In the genomic region with DNA sequence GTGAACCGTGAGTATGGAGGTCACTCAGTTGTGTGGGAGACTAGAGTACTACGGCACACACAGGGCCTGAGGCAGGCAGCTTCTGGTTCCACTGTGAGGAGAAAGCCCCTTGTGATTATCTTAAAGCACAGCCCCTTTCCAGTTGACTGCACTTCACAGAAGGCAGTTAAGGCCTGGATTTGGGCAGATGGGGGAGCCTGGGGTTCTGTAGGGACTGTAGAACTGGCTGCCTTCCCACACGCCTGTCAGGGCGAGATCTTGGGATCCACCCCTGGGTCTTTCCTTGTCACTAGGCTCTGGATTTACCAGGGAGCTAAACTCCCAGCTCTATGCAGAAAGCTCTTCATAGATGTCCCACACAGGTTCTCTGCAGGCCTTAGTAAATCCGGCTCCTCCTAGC, we compare ENCODE assay signal across 15 mouse cellular contexts. TPM values are rescaled to one million over a fixed set of nuclear protein-coding genes. Genes with fewer than 3 reads are reported as not detected.
DNase-seq lines count a peak whose midpoint lies in the region; ATAC-seq and TF ChIP-seq lines count a peak whose summit lies in the region.
"Had no signal": no experiment of that assay in that cellular context is flagged by ENCODE, and none has a peak within 500 bp of the region (broad histone marks: within the 10 kb centered on the region; RNA-seq: fewer than 3 reads in every experiment).

No protein-coding gene starts in this region.

- H3K9me3 ChIP-seq in kidney, embryonic 16.5 days (ENCODE audit: low read length): no peaks in the 10 kb centered on the region
- H3K9me3 ChIP-seq in embryonic facial prominence, embryonic 14.5 days (ENCODE audit: control insufficient read depth, low read length): no peaks in the 10 kb centered on the region
- H3K9me3 ChIP-seq in hindbrain, postnatal 0 days (ENCODE audit: low read length): no peaks in the 10 kb centered on the region
- H3K9me3 ChIP-seq: limb, embryonic 12.5 days; liver, embryonic 15.5 days had no signal

- no peak for ATAC-seq in kidney, embryonic 16.5 days (ENCODE audit: low FRiP score, low TSS enrichment)
- peak; percentile 38; the same call in 1 of the 2 replicates for ATAC-seq in embryonic facial prominence, embryonic 14.5 days (ENCODE audit: low read depth)
- no peak for ATAC-seq in hindbrain, postnatal 0 days
- ATAC-seq: intestine, embryonic 16.5 days had no signal

- no peak overlapping the region for H3K4me3 ChIP-seq in kidney, embryonic 16.5 days (ENCODE audit: low read length)
- no peak overlapping the region for H3K4me3 ChIP-seq in embryonic facial prominence, embryonic 14.5 days (ENCODE audit: low read depth, low read length)
- no peak overlapping the region for H3K4me3 ChIP-seq in hindbrain, postnatal 0 days (ENCODE audit: low read length)
- H3K4me3 ChIP-seq: limb, embryonic 12.5 days; liver, embryonic 15.5 days had no signal

- H3K27me3 ChIP-seq in kidney, embryonic 16.5 days (ENCODE audit: insufficient read depth, low read length): peaks cover 11% of the 10 kb centered on the region; the same call in 1 of the 2 replicates
- H3K27me3 ChIP-seq in embryonic facial prominence, embryonic 14.5 days (replicated peaks; ENCODE audit: control insufficient read depth, insufficient read depth, low read length): peaks cover 24% of the 10 kb centered on the region
- H3K27me3 ChIP-seq in hindbrain, postnatal 0 days (ENCODE audit: insufficient read depth, low read length): peaks cover 9% of the 10 kb centered on the region

- no peak overlapping the region for H3K9ac ChIP-seq in kidney, embryonic 16.5 days (replicated peaks; ENCODE audit: low read length)
- no peak overlapping the region for H3K9ac ChIP-seq in embryonic facial prominence, embryonic 14.5 days (ENCODE audit: low read depth, low read length)
- H3K9ac ChIP-seq in hindbrain, postnatal 0 days (replicated peaks; ENCODE audit: low read length): no peak overlapping the region
- H3K9ac ChIP-seq: limb, embryonic 12.5 days; liver, embryonic 15.5 days had no signal

- H3K27ac ChIP-seq in kidney, embryonic 16.5 days (ENCODE audit: low read length): no peak overlapping the region; the same call in 1 of the 2 replicates
- H3K27ac ChIP-seq in embryonic facial prominence, embryonic 14.5 days (replicated peaks; ENCODE audit: low read depth, low read length): no peak overlapping the region
- no peak overlapping the region for H3K27ac ChIP-seq in hindbrain, postnatal 0 days
- H3K27ac ChIP-seq: limb, embryonic 12.5 days; liver, embryonic 15.5 days had no signal

- no peaks in the 10 kb centered on the region for H3K36me3 ChIP-seq in kidney, embryonic 16.5 days (ENCODE audit: insufficient read depth, low read length)
- no peaks in the 10 kb centered on the region for H3K36me3 ChIP-seq in embryonic facial prominence, embryonic 14.5 days (ENCODE audit: control insufficient read depth, insufficient read depth, low read length)
- H3K36me3 ChIP-seq in hindbrain, postnatal 0 days (ENCODE audit: insufficient read depth, low read length): no peaks in the 10 kb centered on the region
- H3K36me3 ChIP-seq: limb, embryonic 12.5 days; liver, embryonic 15.5 days had no signal

- peaks cover 21% of the 10 kb centered on the region for H3K4me1 ChIP-seq in kidney, embryonic 16.5 days (ENCODE audit: insufficient read depth, low read length)
- peaks cover 15% of the 10 kb centered on the region; the same call in 1 of the 2 replicates for H3K4me1 ChIP-seq in embryonic facial prominence, embryonic 14.5 days (ENCODE audit: control insufficient read depth, insufficient read depth, low read length)
- H3K4me1 ChIP-seq in hindbrain, postnatal 0 days (ENCODE audit: insufficient read depth, low read length): peaks cover 3% of the 10 kb centered on the region; the same call in 1 of the 2 replicates

- peak; percentile 21 for DNase-seq in embryo, embryonic 11 days
- no peak for DNase-seq in embryo, embryonic 10 days (ENCODE audit: low spot score)
- peak; percentile 16 to 31 for DNase-seq in kidney, postnatal 4 days
- DNase-seq in embryonic facial prominence, embryonic 14.5 days (ENCODE audit: low spot score): peak; percentile 27
- peak; percentile 37 for DNase-seq in hindbrain, postnatal 0 days (ENCODE audit: low spot score)
- DNase-seq in urinary bladder, postnatal 4 days (ENCODE audit: low spot score in 2 of 2): no peak
- DNase-seq in urinary bladder, adult 18-20 months (ENCODE audit: low spot score in 2 of 2): no peak
- DNase-seq: cerebellum, adult 11-12 months; gastrocnemius, postnatal 36 days; right cerebral cortex, postnatal 4 days had no signal

- no peak overlapping the region for H3K4me2 ChIP-seq in kidney, embryonic 16.5 days (replicated peaks; ENCODE audit: low read depth, low read length)
- no peak overlapping the region for H3K4me2 ChIP-seq in embryonic facial prominence, embryonic 14.5 days (ENCODE audit: low read depth, low read length)
- H3K4me2 ChIP-seq in hindbrain, postnatal 0 days (ENCODE audit: low read depth, low read length): no peak overlapping the region
- H3K4me2 ChIP-seq: heart, embryonic 11.5 days; limb, embryonic 12.5 days; liver, embryonic 15.5 days had no signal

- TF ChIP-seq CTCF in hindbrain, postnatal 0 days (IDR thresholded peaks at IDR 0.05; ENCODE audit: low read depth): no peak

- WGBS in kidney, embryonic 16.5 days: 52% methylated on average over 5 of the region's 5 CpGs
- 67% methylated on average over 5 of the region's 5 CpGs for WGBS in embryonic facial prominence, embryonic 14.5 days
- 63% methylated on average over 5 of the region's 5 CpGs for WGBS in hindbrain, postnatal 0 days

RNA-seq across cellular contexts. Expression of gene Ripply3, which starts 2.2 kb away (rescaled TPM):
- 14.2 and 17.4 TPM in 2 replicates for polyA plus RNA-seq in kidney, embryonic 16.5 days (2015; fragmentation: Nextera tagmentation; extraction: Ambion mirVana)
- polyA plus RNA-seq in embryonic facial prominence, embryonic 14.5 days (2014; fragmentation: Nextera tagmentation; extraction: Ambion mirVana): 4.9 and 6.9 TPM in 2 replicates
- total RNA-seq in hindbrain, postnatal 0 days (2014; rRNA removed): 0.68 and 2.2 TPM in 2 replicates
- polyA plus RNA-seq in hindbrain, postnatal 0 days (2015; fragmentation: Nextera tagmentation; extraction: Ambion mirVana): 0.91 and 1.0 TPM in 2 replicates

RNA-seq across cellular contexts. Expression of gene Hlcs, which starts 17.1 kb away (rescaled TPM):
- 8.9 and 10.5 TPM in 2 replicates for polyA plus RNA-seq in kidney, embryonic 16.5 days (2015; fragmentation: Nextera tagmentation; extraction: Ambion mirVana)
- 6.8 and 8.2 TPM in 2 replicates for polyA plus RNA-seq in embryonic facial prominence, embryonic 14.5 days (2014; fragmentation: Nextera tagmentation; extraction: Ambion mirVana)
- total RNA-seq in hindbrain, postnatal 0 days (2014; rRNA removed): 8.1 and 9.4 TPM in 2 replicates
- polyA plus RNA-seq in hindbrain, postnatal 0 days (2015; fragmentation: Nextera tagmentation; extraction: Ambion mirVana): 7.3 TPM in 2 replicates

RNA-seq across cellular contexts. Expression of gene Ttc3, which starts 40.0 kb away (rescaled TPM):
- 201 and 230 TPM in 2 replicates for polyA plus RNA-seq in kidney, embryonic 16.5 days (2015; fragmentation: Nextera tagmentation; extraction: Ambion mirVana)
- 270 and 324 TPM in 2 replicates for polyA plus RNA-seq in embryonic facial prominence, embryonic 14.5 days (2014; fragmentation: Nextera tagmentation; extraction: Ambion mirVana)
- total RNA-seq in hindbrain, postnatal 0 days (2014; rRNA removed): 848 and 1,018 TPM in 2 replicates
- polyA plus RNA-seq in hindbrain, postnatal 0 days (2015; fragmentation: Nextera tagmentation; extraction: Ambion mirVana): 985 and 1,014 TPM in 2 replicates

RNA-seq across cellular contexts. Expression of gene Pigp, which starts 41.2 kb away (rescaled TPM):
- polyA plus RNA-seq in kidney, embryonic 16.5 days (2015; fragmentation: Nextera tagmentation; extraction: Ambion mirVana): 115 and 120 TPM in 2 replicates
- 125 and 131 TPM in 2 replicates for polyA plus RNA-seq in embryonic facial prominence, embryonic 14.5 days (2014; fragmentation: Nextera tagmentation; extraction: Ambion mirVana)
- 82.8 and 100 TPM in 2 replicates for total RNA-seq in hindbrain, postnatal 0 days (2014; rRNA removed)
- polyA plus RNA-seq in hindbrain, postnatal 0 days (2015; fragmentation: Nextera tagmentation; extraction: Ambion mirVana): 139 and 155 TPM in 2 replicates

Comparison
In these comparisons a context has a peak if more than half of its experiments do, and no peak if none do; other contexts are left out.
1. DNase-seq: peak in embryo, embryonic 11 days (single experiment), kidney, postnatal 4 days (2 of 2), embryonic facial prominence, embryonic 14.5 days (single experiment) and hindbrain, postnatal 0 days (single experiment); none in embryo, embryonic 10 days (single experiment), urinary bladder, postnatal 4 days (0 of 2) and urinary bladder, adult 18-20 months (0 of 2).